Mouse (Mus musculus): ENCODE measurements around the gene Wdr20.

DNA sequence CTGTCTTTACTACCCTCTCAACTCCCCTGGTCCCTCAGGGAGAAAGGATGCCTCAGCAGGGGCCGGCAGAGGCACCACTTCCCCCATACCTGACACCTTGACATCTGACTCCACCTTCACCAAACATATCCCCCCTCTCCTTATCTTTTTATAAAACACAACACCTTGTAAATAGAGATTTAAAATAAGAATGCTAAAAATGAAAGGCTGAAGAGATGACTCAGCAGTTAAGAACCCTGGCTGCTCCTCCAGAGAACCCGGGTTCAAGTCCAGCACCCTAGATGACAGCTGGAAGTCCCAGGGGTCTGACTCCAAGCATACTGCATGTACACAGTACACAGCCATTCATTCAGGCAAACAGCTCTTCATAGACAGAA is 38.6 kb upstream of the Wdr20 start:
- TF ChIP-seq CTCF (IDR thresholded peaks at IDR 0.05; ENCODE audit: low read depth) (no peak), EP300 (optimal IDR thresholded peaks at IDR 0.05) (no peak)
